Mouse (Mus musculus) left cerebral cortex, adult 9 months (tissue): ENCODE results near the gene Spo11.

Experiments used
- DNase-seq, 2 experiments: peaks; one replicate each; pipeline ENCODE4 v3.0.0; 2022; ENCODE audit warnings: low spot score in 2 of 2

The Spo11 gene

GRCm38 (mm10) chr2:172958579-172958978 lies 18.9 kb upstream of the Spo11 start:
- DNase-seq, result no peak

- no peak for DNase-seq
These were observed 18.3 kb upstream of the Spo11 start for GRCm38 (mm10) chr2:172959006-172959768.

- DNase-seq, result no peak
These were observed 17.1 kb upstream of the Spo11 start for GRCm38 (mm10) chr2:172960350-172960749.

GRCm38 (mm10) chr2:172961211-172961610 lies 16.3 kb upstream of the Spo11 start:
- no peak for DNase-seq

- DNase-seq, result no peak
These were observed 12.3 kb upstream of the Spo11 start for GRCm38 (mm10) chr2:172965249-172965648.

- no peak for DNase-seq
These were observed 11.0 kb upstream of the Spo11 start for GRCm38 (mm10) chr2:172966480-172966879.

GRCm38 (mm10) chr2:172971865-172972264 lies 5.6 kb upstream of the Spo11 start:
- no peak for DNase-seq

GRCm38 (mm10) chr2:172973806-172974565 lies 3.5 kb upstream of the Spo11 start:
- DNase-seq, result no peak

- no peak for DNase-seq
These were observed 2.8 kb upstream of the Spo11 start for GRCm38 (mm10) chr2:172974701-172975100.

- no peak for DNase-seq
These were observed 2.3 kb upstream of the Spo11 start for GRCm38 (mm10) chr2:172975159-172975558.

GRCm38 (mm10) chr2:172976661-172977238 lies 750 bp upstream of the Spo11 start:
- no peak for DNase-seq

GRCm38 (mm10) chr2:172978131-172978633 lies 682 bp downstream of the Spo11 start:
- no peak for DNase-seq

- DNase-seq, result no peak
These were observed 2.3 kb downstream of the Spo11 start for GRCm38 (mm10) chr2:172979666-172980345.

- no peak for DNase-seq
These were observed 5.5 kb downstream of the Spo11 start for GRCm38 (mm10) chr2:172982776-172983561.

GRCm38 (mm10) chr2:172990161-172990560 lies 12.7 kb downstream of the Spo11 start:
- no peak for DNase-seq

- DNase-seq, result peak in 1 of 2 experiments; percentile 84
These were observed 18.7 kb downstream of the Spo11 start for GRCm38 (mm10) chr2:172996207-172996606.

GRCm38 (mm10) chr2:172997748-172998147 lies 20.2 kb downstream of the Spo11 start:
- DNase-seq, result no peak

GRCm38 (mm10) chr2:172998478-172998877 lies 21.0 kb downstream of the Spo11 start:
- DNase-seq, result no peak

- DNase-seq, result peak; percentile 91 to 98
These were observed 22.3 kb downstream of the Spo11 start, which contains the start of gene Rae1 for GRCm38 (mm10) chr2:172999630-173000284. Rae1 (plus strand) TSS chr2:173000117.

GRCm38 (mm10) chr2:173000285-173000652 lies 22.8 kb downstream of the Spo11 start:
- DNase-seq, result peak in 1 of 2 experiments; percentile 48
